Mouse (Mus musculus): ENCODE measurements around the gene Dok5.

The Dok5 gene

GRCm38 (mm10) chr2:170807555-170808258 is 76.1 kb downstream of the Dok5 start:
- DNase-seq: no peak

- no peak for DNase-seq
Measured at GRCm38 (mm10) chr2:170808259-170808789, 76.7 kb downstream of the Dok5 start.

- DNase-seq: no peak
Measured at GRCm38 (mm10) chr2:170811356-170811755, 79.7 kb downstream of the Dok5 start.

- DNase-seq: no peak
Measured at GRCm38 (mm10) chr2:170816302-170816701, 84.7 kb downstream of the Dok5 start.

GRCm38 (mm10) chr2:170817112-170817703 is 85.6 kb downstream of the Dok5 start:
- DNase-seq: no peak

GRCm38 (mm10) chr2:170826821-170827441 is 95.3 kb downstream of the Dok5 start:
- DNase-seq: no peak

GRCm38 (mm10) chr2:170828757-170829156 is 97.2 kb downstream of the Dok5 start:
- no peak for DNase-seq

GRCm38 (mm10) chr2:170829191-170829611 is 97.6 kb downstream of the Dok5 start:
- DNase-seq: no peak

GRCm38 (mm10) chr2:170829988-170830387 is 98.4 kb downstream of the Dok5 start:
- no peak for DNase-seq

GRCm38 (mm10) chr2:170836862-170837261 is 105.3 kb downstream of the Dok5 start:
- no peak for DNase-seq

GRCm38 (mm10) chr2:170837363-170837762 is 105.8 kb downstream of the Dok5 start:
- DNase-seq: no peak

- no peak for DNase-seq
Measured at GRCm38 (mm10) chr2:170837824-170838557, 106.4 kb downstream of the Dok5 start.

GRCm38 (mm10) chr2:170841441-170841965 is 109.9 kb downstream of the Dok5 start:
- DNase-seq: no peak

GRCm38 (mm10) chr2:170845511-170845910 is 113.9 kb downstream of the Dok5 start:
- no peak for DNase-seq

- DNase-seq: no peak
Measured at GRCm38 (mm10) chr2:170850058-170850457, 118.5 kb downstream of the Dok5 start.

GRCm38 (mm10) chr2:170852337-170852736 is 120.7 kb downstream of the Dok5 start:
- no peak for DNase-seq

GRCm38 (mm10) chr2:170855210-170855609 is 123.6 kb downstream of the Dok5 start:
- DNase-seq: no peak

- no peak for DNase-seq
Measured at GRCm38 (mm10) chr2:170856085-170856484, 124.5 kb downstream of the Dok5 start.

GRCm38 (mm10) chr2:170857507-170857906 is 125.9 kb downstream of the Dok5 start:
- no peak for DNase-seq

- DNase-seq: no peak
Measured at GRCm38 (mm10) chr2:170858640-170859039, 127.0 kb downstream of the Dok5 start.

- no peak for DNase-seq
Measured at GRCm38 (mm10) chr2:170860576-170860975, 129.0 kb downstream of the Dok5 start.

GRCm38 (mm10) chr2:170862799-170863198 is 131.2 kb downstream of the Dok5 start:
- no peak for DNase-seq

GRCm38 (mm10) chr2:170863201-170863600 is 131.6 kb downstream of the Dok5 start:
- DNase-seq: no peak
